Mouse (Mus musculus): Measurements from ENCODE around the gene Foxo1. TPM values are rescaled to one million over a fixed set of nuclear protein-coding genes. Genes with fewer than 3 reads are reported as not detected.

Gene Foxo1
- polyA plus RNA-seq, 1 experiment from 2014 or later = 5.4 TPM

- 69% methylated on average over 6 of the region's 6 CpGs for WGBS
- no peaks in the 10 kb centered on the region for H3K27me3 ChIP-seq (replicated peaks)
- no peak overlapping the region for H3K27ac ChIP-seq (replicated peaks)
- ATAC-seq (ENCODE audit: extremely low read depth, insufficient number of reproducible peaks, low FRiP score, low TSS enrichment) = no peak
- H3K4me1 ChIP-seq = peaks cover 78% of the 10 kb centered on the region
- no peak overlapping the region for H3K9ac ChIP-seq
- H3K4me3 ChIP-seq = no peak overlapping the region
- H3K36me3 ChIP-seq = peaks cover 20% of the 10 kb centered on the region
- H3K4me2 ChIP-seq = no peak overlapping the region
- H3K9me3 ChIP-seq = no peaks in the 10 kb centered on the region
Observed at GRCm38 (mm10) chr3:52343270-52344070, 75.3 kb downstream of the Foxo1 start.

- Histone ChIP-seq H3K4me1 (peaks cover 66% of the 10 kb centered on the region), H3K4me3 (no peak overlapping the region), H3K27me3 (replicated peaks) (no peaks in the 10 kb centered on the region), H3K4me2 (no peak overlapping the region), H3K9ac (no peak overlapping the region), H3K27ac (replicated peaks) (no peak overlapping the region), H3K9me3 (no peaks in the 10 kb centered on the region), H3K36me3 (peaks cover 20% of the 10 kb centered on the region)
- ATAC-seq (ENCODE audit: extremely low read depth, insufficient number of reproducible peaks, low FRiP score, low TSS enrichment) = no peak
- WGBS = 90% methylated on average over 11 of the region's 11 CpGs
Observed at GRCm38 (mm10) chr3:52345881-52346280, 77.7 kb downstream of the Foxo1 start.

GRCm38 (mm10) chr3:52346986-52347710 is 79.0 kb downstream of the Foxo1 start:
- no peaks in the 10 kb centered on the region for H3K27me3 ChIP-seq (replicated peaks)
- H3K4me2 ChIP-seq = no peak overlapping the region
- ATAC-seq (ENCODE audit: extremely low read depth, insufficient number of reproducible peaks, low FRiP score, low TSS enrichment) = no peak
- H3K36me3 ChIP-seq = peaks cover 20% of the 10 kb centered on the region
- no peak overlapping the region for H3K4me3 ChIP-seq
- no peaks in the 10 kb centered on the region for H3K9me3 ChIP-seq
- H3K9ac ChIP-seq = no peak overlapping the region
- 57% methylated on average over 4 of the region's 4 CpGs for WGBS
- peaks cover 54% of the 10 kb centered on the region for H3K4me1 ChIP-seq
- H3K27ac ChIP-seq (replicated peaks) = no peak overlapping the region

- Histone ChIP-seq H3K9me3 (no peaks in the 10 kb centered on the region), H3K4me1 (peaks cover 45% of the 10 kb centered on the region), H3K9ac (no peak overlapping the region), H3K27ac (replicated peaks) (no peak overlapping the region), H3K4me3 (no peak overlapping the region), H3K36me3 (peaks cover 20% of the 10 kb centered on the region), H3K4me2 (no peak overlapping the region), H3K27me3 (replicated peaks) (no peaks in the 10 kb centered on the region)
- no peak for ATAC-seq (ENCODE audit: extremely low read depth, insufficient number of reproducible peaks, low FRiP score, low TSS enrichment)
- WGBS = 52% methylated on average over 10 of the region's 10 CpGs
Observed at GRCm38 (mm10) chr3:52347980-52348622, 80.0 kb downstream of the Foxo1 start.

GRCm38 (mm10) chr3:52350636-52351035 is 82.5 kb downstream of the Foxo1 start:
- peaks cover 10% of the 10 kb centered on the region for H3K36me3 ChIP-seq
- H3K9ac ChIP-seq = no peak overlapping the region
- no peaks in the 10 kb centered on the region for H3K9me3 ChIP-seq
- no peak overlapping the region for H3K4me3 ChIP-seq
- no peaks in the 10 kb centered on the region for H3K27me3 ChIP-seq (replicated peaks)
- no peak overlapping the region for H3K27ac ChIP-seq (replicated peaks)
- WGBS = 77% methylated on average over 8 of the region's 8 CpGs
- H3K4me2 ChIP-seq = no peak overlapping the region
- ATAC-seq (ENCODE audit: extremely low read depth, insufficient number of reproducible peaks, low FRiP score, low TSS enrichment) = no peak
- H3K4me1 ChIP-seq = peaks cover 36% of the 10 kb centered on the region

- Histone ChIP-seq H3K36me3 (peaks cover 4% of the 10 kb centered on the region), H3K27me3 (replicated peaks) (no peaks in the 10 kb centered on the region), H3K4me3 (no peak overlapping the region), H3K27ac (replicated peaks) (no peak overlapping the region), H3K9ac (no peak overlapping the region), H3K4me1 (peaks cover 25% of the 10 kb centered on the region), H3K4me2 (no peak overlapping the region), H3K9me3 (no peaks in the 10 kb centered on the region)
- 85% methylated on average over 9 of the region's 9 CpGs for WGBS
- no peak for ATAC-seq (ENCODE audit: extremely low read depth, insufficient number of reproducible peaks, low FRiP score, low TSS enrichment)
Observed at GRCm38 (mm10) chr3:52351901-52352300, 83.8 kb downstream of the Foxo1 start.

GRCm38 (mm10) chr3:52354203-52354602 is 86.1 kb downstream of the Foxo1 start:
- H3K27ac ChIP-seq (replicated peaks) = no peak overlapping the region
- no peaks in the 10 kb centered on the region for H3K9me3 ChIP-seq
- ATAC-seq (ENCODE audit: extremely low read depth, insufficient number of reproducible peaks, low FRiP score, low TSS enrichment) = no peak
- H3K9ac ChIP-seq = no peak overlapping the region
- peaks cover 17% of the 10 kb centered on the region for H3K4me1 ChIP-seq
- no peak overlapping the region for H3K4me3 ChIP-seq
- no peaks in the 10 kb centered on the region for H3K27me3 ChIP-seq (replicated peaks)
- WGBS = 75% methylated on average over 7 of the region's 7 CpGs
- no peak overlapping the region for H3K4me2 ChIP-seq
- no peaks in the 10 kb centered on the region; the same call in 1 of the 2 replicates for H3K36me3 ChIP-seq

- Histone ChIP-seq H3K27me3 (replicated peaks) (no peaks in the 10 kb centered on the region), H3K9me3 (no peaks in the 10 kb centered on the region), H3K9ac (no peak overlapping the region), H3K4me1 (peaks cover 6% of the 10 kb centered on the region), H3K27ac (replicated peaks) (no peak overlapping the region), H3K4me2 (peak overlapping the region; percentile 30; the same call in 1 of the 2 replicates), H3K4me3 (no peak overlapping the region), H3K36me3 (no peaks in the 10 kb centered on the region)
- ATAC-seq (ENCODE audit: extremely low read depth, insufficient number of reproducible peaks, low FRiP score, low TSS enrichment) = no peak
- 65% methylated on average over 15 of the region's 15 CpGs for WGBS
Observed at GRCm38 (mm10) chr3:52357265-52357953, 89.3 kb downstream of the Foxo1 start.

GRCm38 (mm10) chr3:52364576-52364975 is 96.4 kb downstream of the Foxo1 start:
- Histone ChIP-seq H3K27ac (replicated peaks) (no peak overlapping the region), H3K27me3 (replicated peaks) (no peaks in the 10 kb centered on the region), H3K4me3 (no peak overlapping the region), H3K9ac (no peak overlapping the region), H3K9me3 (peaks cover 3% of the 10 kb centered on the region; the same call in 1 of the 2 replicates), H3K4me2 (no peak overlapping the region), H3K36me3 (no peaks in the 10 kb centered on the region), H3K4me1 (no peaks in the 10 kb centered on the region)
- 75% methylated on average over 6 of the region's 6 CpGs for WGBS
- ATAC-seq (ENCODE audit: extremely low read depth, insufficient number of reproducible peaks, low FRiP score, low TSS enrichment) = no peak

- WGBS = 80% methylated on average over 9 of the region's 9 CpGs
- no peak overlapping the region for H3K4me2 ChIP-seq
- no peak overlapping the region for H3K4me3 ChIP-seq
- H3K36me3 ChIP-seq = no peaks in the 10 kb centered on the region
- H3K9ac ChIP-seq = no peak overlapping the region
- no peak for ATAC-seq (ENCODE audit: extremely low read depth, insufficient number of reproducible peaks, low FRiP score, low TSS enrichment)
- no peak overlapping the region for H3K27ac ChIP-seq (replicated peaks)
- H3K27me3 ChIP-seq (replicated peaks) = no peaks in the 10 kb centered on the region
- H3K4me1 ChIP-seq = no peaks in the 10 kb centered on the region
- peaks cover 3% of the 10 kb centered on the region; the same call in 1 of the 2 replicates for H3K9me3 ChIP-seq
Observed at GRCm38 (mm10) chr3:52369204-52369603, 101.1 kb downstream of the Foxo1 start.

GRCm38 (mm10) chr3:52369881-52370428 is 101.8 kb downstream of the Foxo1 start:
- H3K27me3 ChIP-seq (replicated peaks) = no peaks in the 10 kb centered on the region
- H3K4me2 ChIP-seq = no peak overlapping the region
- 51% methylated on average over 7 of the region's 7 CpGs for WGBS
- H3K4me3 ChIP-seq = no peak overlapping the region
- no peak overlapping the region for H3K9ac ChIP-seq
- no peak overlapping the region for H3K27ac ChIP-seq (replicated peaks)
- no peaks in the 10 kb centered on the region for H3K36me3 ChIP-seq
- no peak for ATAC-seq (ENCODE audit: extremely low read depth, insufficient number of reproducible peaks, low FRiP score, low TSS enrichment)
- peaks cover 3% of the 10 kb centered on the region; the same call in 1 of the 2 replicates for H3K9me3 ChIP-seq
- no peaks in the 10 kb centered on the region for H3K4me1 ChIP-seq
